In the genomic region with DNA sequence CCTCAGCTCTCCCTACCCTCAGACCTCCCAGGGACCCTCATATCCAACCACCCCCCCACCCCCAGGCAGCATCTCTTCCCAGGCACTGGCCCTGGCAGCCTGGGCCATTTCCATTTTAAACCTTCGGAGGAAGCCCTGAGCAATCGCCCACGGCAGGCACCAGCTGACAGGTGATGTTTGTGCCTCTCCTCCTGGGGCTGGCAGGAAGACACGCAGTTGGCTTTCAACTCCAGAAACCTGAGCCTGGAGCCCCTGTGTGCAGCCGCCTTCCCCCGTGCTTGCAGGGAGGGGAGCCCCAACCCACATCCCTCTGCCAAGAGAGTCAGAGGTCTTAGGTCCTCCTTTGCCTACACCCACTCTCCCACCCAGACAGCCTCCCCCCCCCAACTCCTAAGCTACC, we compare ENCODE assay signal across 10 mouse cellular contexts. TPM values are rescaled to one million over a fixed set of nuclear protein-coding genes. Genes with fewer than 3 reads are reported as not detected.
DNase-seq lines count a peak whose midpoint lies in the region; ATAC-seq lines count a peak whose summit lies in the region.
"Had no signal": no experiment of that assay in that cellular context is flagged by ENCODE, and none has a peak within 500 bp of the region (broad histone marks: within the 10 kb centered on the region; RNA-seq: fewer than 3 reads in every experiment).

No protein-coding gene starts in this region.

- H3K4me3 ChIP-seq in forebrain, embryonic 16.5 days (replicated peaks; ENCODE audit: low read length), result peak overlapping the region; percentile 86
- H3K4me3 ChIP-seq in midbrain, embryonic 15.5 days, result peak overlapping the region; percentile 88

- H3K4me2 ChIP-seq in forebrain, embryonic 16.5 days (ENCODE audit: low read length), result peak overlapping the region; percentile 89
- peak overlapping the region; percentile 89 for H3K4me2 ChIP-seq in midbrain, embryonic 15.5 days

- no peaks in the 10 kb centered on the region for H3K9me3 ChIP-seq in forebrain, embryonic 16.5 days (ENCODE audit: control insufficient read depth, low read length)
- H3K9me3 ChIP-seq in midbrain, embryonic 15.5 days, result no peaks in the 10 kb centered on the region
- H3K9me3 ChIP-seq: liver, embryonic 15.5 days had no signal

- no peaks in the 10 kb centered on the region for H3K27me3 ChIP-seq in forebrain, embryonic 16.5 days (replicated peaks; ENCODE audit: control insufficient read depth, insufficient read depth, low read length)
- H3K27me3 ChIP-seq in midbrain, embryonic 15.5 days (replicated peaks), result peaks cover 14% of the 10 kb centered on the region; the same call in 1 of the 2 replicates

- no peaks in the 10 kb centered on the region for H3K36me3 ChIP-seq in forebrain, embryonic 16.5 days (ENCODE audit: control insufficient read depth, insufficient read depth)
- H3K36me3 ChIP-seq in midbrain, embryonic 15.5 days (replicated peaks), result no peaks in the 10 kb centered on the region
- H3K36me3 ChIP-seq: liver, embryonic 15.5 days had no signal

- peak overlapping the region; percentile 86 for H3K9ac ChIP-seq in forebrain, embryonic 16.5 days (replicated peaks; ENCODE audit: low read depth, low read length)
- peak overlapping the region; percentile 78 for H3K9ac ChIP-seq in midbrain, embryonic 15.5 days
- H3K9ac ChIP-seq: liver, embryonic 15.5 days had no signal

- H3K27ac ChIP-seq in forebrain, embryonic 16.5 days (ENCODE audit: low read length), result no peak overlapping the region
- 0 out of 2 replicates have a peak overlapping the region, but pooled peaks have one; percentile 51 for H3K27ac ChIP-seq in midbrain, embryonic 15.5 days
- H3K27ac ChIP-seq: liver, embryonic 15.5 days had no signal

- ATAC-seq in forebrain, embryonic 16.5 days, result no peak
- no peak for ATAC-seq in midbrain, embryonic 15.5 days (replicated peaks)

- peak; percentile 71 for DNase-seq in gastrocnemius, adult 18-20 months (ENCODE audit: low spot score)
- no peak for DNase-seq in gastrocnemius, postnatal 14 days
- peak; percentile 88 for DNase-seq in brain, adult 2 months (ENCODE audit: low read depth, low spot score)
- DNase-seq in spleen, adult 18-20 months, result no peak
- no peak for DNase-seq in heart, postnatal 10 days
- DNase-seq in urinary bladder, postnatal 14 days (ENCODE audit: low spot score), result no peak

- WGBS in forebrain, embryonic 16.5 days, result 7% methylated on average over 6 of the region's 6 CpGs
- 10% methylated on average over 6 of the region's 6 CpGs for WGBS in midbrain, embryonic 15.5 days

- intact Hi-C loops in gastrocnemius, postnatal 14 days (cut with DNase I; ENCODE audit: low total_unique reads), result loop anchor here (5.0 kb wide), 1 partner anchor 42 kb away; no protein-coding TSS in a partner anchor
- intact Hi-C loops in heart, postnatal 10 days (cut with DNase I), result no loop called here

- H3K4me1 ChIP-seq in forebrain, embryonic 16.5 days (replicated peaks; ENCODE audit: control insufficient read depth, insufficient read depth, low read length), result peaks cover 52% of the 10 kb centered on the region
- H3K4me1 ChIP-seq in midbrain, embryonic 15.5 days, result peaks cover 40% of the 10 kb centered on the region

RNA-seq across cellular contexts. Expression of a gene that starts 41.9 kb away (rescaled TPM):
- 10 to 100 TPM; 50.8 to 57.0 TPM for total RNA-seq in gastrocnemius, adult 18-20 months (2021)
- 10 to 100 TPM; 52.6 to 62.6 TPM for total RNA-seq in gastrocnemius, postnatal 14 days (2021)
- polyA plus RNA-seq in forebrain, embryonic 16.5 days (2015; fragmentation: Nextera tagmentation; extraction: Ambion mirVana), result 223 and 235 TPM in 2 replicates
- polyA plus RNA-seq in midbrain, embryonic 15.5 days (2015; fragmentation: Nextera tagmentation; extraction: Ambion mirVana), result 242 and 255 TPM in 2 replicates
- total RNA-seq in heart, postnatal 10 days (2021), result 100 to 1,000 TPM; 102 to 104 TPM

RNA-seq across cellular contexts. Expression of a gene that starts 53.2 kb away (rescaled TPM):
- total RNA-seq in gastrocnemius, adult 18-20 months (2021), result 100 to 1,000 TPM in 1 of 2 experiments, 10 to 100 TPM in 1; 72.3 to 102 TPM
- 100 to 1,000 TPM; 167 TPM for total RNA-seq in gastrocnemius, postnatal 14 days (2021)
- 602 and 609 TPM in 2 replicates for polyA plus RNA-seq in forebrain, embryonic 16.5 days (2015; fragmentation: Nextera tagmentation; extraction: Ambion mirVana)
- polyA plus RNA-seq in midbrain, embryonic 15.5 days (2015; fragmentation: Nextera tagmentation; extraction: Ambion mirVana), result 837 and 848 TPM in 2 replicates
- total RNA-seq in heart, postnatal 10 days (2021), result 100 to 1,000 TPM; 661 to 717 TPM

RNA-seq across cellular contexts. Expression of a gene that starts 58.7 kb away (rescaled TPM):
- total RNA-seq in gastrocnemius, adult 18-20 months (2021), result 1 to 10 TPM; 1.1 to 1.9 TPM
- under 1 TPM; 0.27 to 0.51 TPM for total RNA-seq in gastrocnemius, postnatal 14 days (2021)
- polyA plus RNA-seq in forebrain, embryonic 16.5 days (2015; fragmentation: Nextera tagmentation; extraction: Ambion mirVana), result 13.8 and 16.1 TPM in 2 replicates
- polyA plus RNA-seq in midbrain, embryonic 15.5 days (2015; fragmentation: Nextera tagmentation; extraction: Ambion mirVana), result 12.2 and 12.5 TPM in 2 replicates
- 1 to 10 TPM; 1.2 to 1.3 TPM for total RNA-seq in heart, postnatal 10 days (2021)
- total RNA-seq: common myeloid progenitor, adult 5-6 weeks had no signal

Comparison
In these comparisons a context has a peak if more than half of its experiments do, and no peak if none do; other contexts are left out.
1. DNase-seq: peak in gastrocnemius, adult 18-20 months (single experiment) and brain, adult 2 months (single experiment); none in gastrocnemius, postnatal 14 days (single experiment), spleen, adult 18-20 months (0 of 2), heart, postnatal 10 days (0 of 2) and urinary bladder, postnatal 14 days (single experiment).